Mouse (Mus musculus) neural tube, embryonic 11.5 days (tissue): ENCODE results near the gene Dnajc7. TPM values are rescaled to one million over a fixed set of nuclear protein-coding genes. Genes with fewer than 3 reads are reported as not detected.
"Not testable (repeated sequence)": the region's sequence is repeated elsewhere in the genome, so short reads cannot be mapped to it uniquely, and the experiment has no call there.

Experiments
- ATAC-seq: fragments of 200-750 bp; cut with Nextera tagmentation; 2 replicates; pipeline ENCODE4 v1.8.0; 2017; ENCODE audit warnings: moderate number of reproducible peaks, mild to moderate bottlenecking, moderate TSS enrichment, moderate library complexity; ENCODE audit not compliant: insufficient read depth, low FRiP score, low TSS enrichment
- DNase-seq: peaks from one replicate; pipeline ENCODE4 v3.0.0-alpha.2; 2015; ENCODE audit warnings: low spot score
- H3K27ac ChIP-seq: fragments of 300-500 bp; sonication (generic); 2 replicates; pipeline ENCODE4 v1.5.1; 2014; ENCODE audit warnings: low read depth, mild to moderate bottlenecking, low read length
- H3K27me3 ChIP-seq: fragments of 300-500 bp; sonication (generic); 2 replicates; pipeline ENCODE4 v1.6.1; 2014; ENCODE audit warnings: mild to moderate bottlenecking, low read length, mixed read lengths; ENCODE audit not compliant: control insufficient read depth, insufficient read depth
- H3K36me3 ChIP-seq: fragments of 300-500 bp; sonication (generic); 2 replicates; pipeline ENCODE4 v1.6.1; 2014; ENCODE audit warnings: mild to moderate bottlenecking, low read length, moderate library complexity, mixed read lengths; ENCODE audit not compliant: control insufficient read depth, insufficient read depth
- H3K4me1 ChIP-seq: fragments of 300-500 bp; sonication (generic); 2 replicates; pipeline ENCODE4 v1.6.1; 2014; ENCODE audit warnings: low read length, mixed read lengths; ENCODE audit not compliant: control insufficient read depth, insufficient read depth
- H3K4me2 ChIP-seq: fragments of 300-500 bp; sonication (generic); 2 replicates; pipeline ENCODE4 v1.6.1; 2014; ENCODE audit warnings: low read depth, mild to moderate bottlenecking, moderate library complexity
- H3K4me3 ChIP-seq: fragments of 300-500 bp; sonication (generic); 2 replicates; pipeline ENCODE4 v1.5.1; 2014; ENCODE audit warnings: low read depth, low read length
- H3K9ac ChIP-seq: fragments of 300-500 bp; sonication (generic); 2 replicates; pipeline ENCODE4 v1.6.1; 2014; ENCODE audit warnings: mild to moderate bottlenecking, low read length
- H3K9me3 ChIP-seq: fragments of 300-500 bp; sonication (generic); 2 replicates; pipeline ENCODE4 v1.6.1; 2016; ENCODE audit warnings: low read length; ENCODE audit not compliant: control insufficient read depth
- WGBS: fragments of 180-500 bp; shearing (Covaris S2); extraction: QIAGEN DNeasy Blood & Tissue Kit; methylation state at CpG from one replicate; pipeline ENCODE4 v1.1.7; 2014; 5-methylcytosine and 5-hydroxymethylcytosine counted together
- polyA plus RNA-seq: library from polyadenylated mRNA; unstranded; fragments of >200 nt; fragmentation: Nextera tagmentation; extraction: Ambion mirVana; gene quantifications from 2 replicates; pipeline ENCODE4 v1.2.1, GENCODE M21; 2014

The Dnajc7 gene
- 77.0 and 81.1 TPM in 2 replicates for polyA plus RNA-seq

DNA sequence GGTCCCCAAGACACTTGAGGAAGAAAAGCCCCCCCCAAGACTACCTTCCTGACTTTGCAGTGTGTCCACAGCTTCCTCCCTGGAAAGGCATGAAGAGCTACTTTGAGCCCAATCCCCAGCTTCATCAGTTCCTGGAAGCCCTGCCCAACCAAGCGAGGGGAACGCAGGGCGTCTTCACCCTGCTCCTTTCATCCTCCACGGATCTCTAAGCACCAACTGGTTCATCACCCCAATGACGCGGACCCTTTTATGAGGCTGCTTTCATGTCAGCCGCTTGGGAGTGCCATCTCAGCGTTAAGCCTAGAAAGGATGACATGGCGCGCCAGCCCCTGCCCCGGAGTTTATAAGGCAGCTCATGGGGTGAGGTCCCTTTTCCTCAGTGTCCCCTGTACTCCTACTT lies at the start of gene Dnajc7:
Gene Dnajc7 (minus strand): TSS at position 187 of the 400 bp plus-strand sequence.
- peak within 1 kb of the TSS; percentile 99 for H3K4me3 ChIP-seq
- 4% methylated on average over 11 of the region's 11 CpGs for WGBS
- peak within 1 kb of the TSS; percentile 93 for H3K27ac ChIP-seq

GRCm38 (mm10) chr11:100659806-100660205 lies 39.8 kb upstream of the Dnajc7 start:
- WGBS, result 70% methylated on average over 10 of the region's 10 CpGs
- H3K9ac ChIP-seq, result no peak overlapping the region
- no peaks in the 10 kb centered on the region for H3K36me3 ChIP-seq
- no peaks in the 10 kb centered on the region for H3K4me1 ChIP-seq
- no peaks in the 10 kb centered on the region for H3K9me3 ChIP-seq
- ATAC-seq (no peak), DNase-seq (no peak)
- H3K4me3 ChIP-seq, result no peak overlapping the region
- H3K27me3 ChIP-seq, result no peaks in the 10 kb centered on the region
- H3K4me2 ChIP-seq, result no peak overlapping the region
- no peak overlapping the region for H3K27ac ChIP-seq

More for the DNA sequence above, at the start of gene Dnajc7:
- Histone ChIP-seq H3K4me1 (peaks cover 16% of the 10 kb centered on the region), H3K4me2 (peak within 1 kb of the TSS; percentile 62), H3K27me3 (no peaks in the 10 kb centered on the region), H3K9ac (peak within 1 kb of the TSS; percentile 94), H3K9me3 (no peaks in the 10 kb centered on the region), H3K36me3 (no peaks in the 10 kb centered on the region; the same call in 1 of the 2 replicates)
- ATAC-seq (peak; percentile 1; the same call in 1 of the 2 replicates), DNase-seq (no peak)

DNA sequence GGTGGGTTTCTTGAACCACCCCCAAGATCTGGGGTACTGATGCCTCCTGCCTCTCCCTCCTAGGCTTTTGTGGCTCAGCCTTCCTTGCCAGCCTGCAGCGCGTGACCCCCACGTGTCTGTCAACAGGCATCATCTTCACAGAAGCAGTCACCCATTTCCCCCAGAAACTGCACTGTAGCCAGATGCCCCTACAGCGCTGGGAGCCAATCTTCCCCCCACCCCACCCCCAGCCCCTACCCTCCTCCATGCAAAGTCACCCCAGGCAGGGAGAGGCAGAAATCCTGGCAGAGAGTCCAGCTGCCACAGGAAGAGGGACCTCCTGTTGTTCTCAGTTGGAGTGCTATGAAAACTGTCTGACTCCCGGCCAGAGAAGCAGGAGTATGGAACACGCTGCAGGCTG lies 36.5 kb upstream of the Dnajc7 start:
- no peak overlapping the region for H3K4me2 ChIP-seq
- no peaks in the 10 kb centered on the region for H3K9me3 ChIP-seq
- 16% methylated on average over 6 of the region's 6 CpGs for WGBS
- H3K27me3 ChIP-seq, result no peaks in the 10 kb centered on the region
- no peaks in the 10 kb centered on the region for H3K4me1 ChIP-seq
- H3K27ac ChIP-seq, result no peak overlapping the region
- no peak for ATAC-seq
- DNase-seq, result peak; percentile 19
- no peaks in the 10 kb centered on the region for H3K36me3 ChIP-seq
- H3K4me3 ChIP-seq, result no peak overlapping the region
- no peak overlapping the region for H3K9ac ChIP-seq

GRCm38 (mm10) chr11:100655589-100655988 lies 35.6 kb upstream of the Dnajc7 start:
- H3K9ac ChIP-seq, H3K9me3 ChIP-seq, H3K27ac ChIP-seq, ATAC-seq, H3K4me3 ChIP-seq, H3K27me3 ChIP-seq, H3K4me2 ChIP-seq, H3K36me3 ChIP-seq, DNase-seq, H3K4me1 ChIP-seq: not testable (repeated sequence)
- WGBS, result 47% methylated on average over 2 of the region's 3 CpGs

DNA sequence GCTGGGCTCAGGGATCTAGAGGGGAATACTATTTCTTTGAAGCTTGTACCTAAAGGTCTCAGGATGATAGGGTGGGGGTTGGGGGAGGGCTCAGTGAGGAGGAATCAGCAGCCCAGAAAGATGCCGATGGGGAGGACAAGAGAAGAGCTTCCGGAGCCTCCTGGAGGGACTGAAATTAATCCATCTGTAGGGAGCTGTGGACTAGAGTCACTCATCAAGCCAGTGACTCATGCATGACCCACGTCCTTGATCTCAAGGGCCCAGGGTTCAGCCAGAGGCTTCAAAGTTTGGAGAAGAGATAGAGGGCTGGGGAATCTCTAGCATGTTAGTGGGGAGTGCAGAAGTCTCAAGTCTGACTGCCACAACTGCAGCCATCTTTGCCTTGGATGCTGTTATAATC lies 31.8 kb upstream of the Dnajc7 start:
- no peak overlapping the region for H3K4me3 ChIP-seq
- H3K9me3 ChIP-seq, result no peaks in the 10 kb centered on the region
- DNase-seq, result no peak
- H3K27me3 ChIP-seq, result peaks cover 16% of the 10 kb centered on the region
- no peak overlapping the region for H3K4me2 ChIP-seq
- H3K4me1 ChIP-seq, result no peaks in the 10 kb centered on the region
- no peak overlapping the region for H3K27ac ChIP-seq
- no peaks in the 10 kb centered on the region for H3K36me3 ChIP-seq
- no peak overlapping the region for H3K9ac ChIP-seq
- no peak for ATAC-seq
- WGBS, result 44% methylated on average over 3 of the region's 3 CpGs

- no peaks in the 10 kb centered on the region for H3K9me3 ChIP-seq
- no peaks in the 10 kb centered on the region for H3K4me1 ChIP-seq
- no peak overlapping the region for H3K9ac ChIP-seq
- ATAC-seq (no peak), DNase-seq (no peak)
- H3K4me2 ChIP-seq, result no peak overlapping the region
- H3K27me3 ChIP-seq, result peaks cover 16% of the 10 kb centered on the region
- no peak overlapping the region for H3K27ac ChIP-seq
- H3K36me3 ChIP-seq, result no peaks in the 10 kb centered on the region
- no peak overlapping the region for H3K4me3 ChIP-seq
- WGBS, result 16% methylated on average over 8 of the region's 8 CpGs
Measured at GRCm38 (mm10) chr11:100651205-100651604, 31.2 kb upstream of the Dnajc7 start.

DNA sequence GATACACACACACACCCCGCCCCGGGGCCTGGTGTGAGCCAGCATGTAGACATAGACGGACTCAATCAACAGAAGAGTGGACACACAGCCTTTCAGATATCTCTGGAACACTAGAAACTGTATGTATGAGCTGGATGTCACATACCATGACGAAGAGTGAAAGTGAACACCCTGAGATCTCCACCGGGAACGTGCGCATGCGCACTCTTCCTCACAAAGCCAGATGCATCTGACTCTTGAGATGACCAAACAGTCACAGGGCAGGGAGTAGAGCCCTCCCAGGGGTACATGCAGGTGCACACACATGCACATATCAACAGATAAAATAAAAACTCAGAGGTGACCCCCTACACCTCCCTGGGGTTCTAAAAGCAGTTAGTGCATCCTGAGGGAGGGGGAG lies 28.4 kb upstream of the Dnajc7 start:
- Histone ChIP-seq H3K36me3 (no peaks in the 10 kb centered on the region), H3K4me1 (no peaks in the 10 kb centered on the region), H3K9ac (no peak overlapping the region), H3K27ac (no peak overlapping the region), H3K27me3 (peaks cover 16% of the 10 kb centered on the region), H3K9me3 (no peaks in the 10 kb centered on the region), H3K4me3 (no peak overlapping the region), H3K4me2 (no peak overlapping the region)
- DNase-seq, result no peak
- WGBS, result 89% methylated on average over 8 of the region's 8 CpGs
- ATAC-seq, result no peak

DNA sequence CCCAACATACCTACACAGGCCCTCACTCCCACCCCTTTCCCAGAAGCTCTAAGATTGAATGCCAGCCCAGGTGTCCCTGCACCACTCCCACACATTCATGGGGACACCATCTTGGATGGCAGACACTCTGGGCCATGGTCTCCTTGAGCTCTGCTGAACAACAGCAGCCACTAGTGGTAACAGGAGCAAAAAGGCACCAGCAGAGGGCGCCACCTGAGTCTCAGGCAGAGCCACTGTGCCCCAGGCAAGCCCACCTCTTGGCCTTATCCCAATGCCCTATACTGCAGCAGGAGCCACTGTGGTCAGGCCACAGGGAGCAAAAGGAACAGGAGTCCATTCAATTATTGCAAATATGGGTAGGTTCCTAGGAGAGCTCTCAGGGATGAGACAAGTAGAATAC lies 26.3 kb upstream of the Dnajc7 start:
- peak; percentile 63 for DNase-seq
- no peak overlapping the region for H3K27ac ChIP-seq
- ATAC-seq, result no peak
- no peaks in the 10 kb centered on the region for H3K36me3 ChIP-seq
- no peak overlapping the region for H3K9ac ChIP-seq
- WGBS, result 18% methylated on average over 1 of the region's 1 CpGs
- no peaks in the 10 kb centered on the region for H3K4me1 ChIP-seq
- no peaks in the 10 kb centered on the region for H3K9me3 ChIP-seq
- peaks cover 16% of the 10 kb centered on the region for H3K27me3 ChIP-seq
- H3K4me2 ChIP-seq, result no peak overlapping the region
- no peak overlapping the region for H3K4me3 ChIP-seq

GRCm38 (mm10) chr11:100643612-100644575 lies 23.9 kb upstream of the Dnajc7 start:
- no peak overlapping the region for H3K4me3 ChIP-seq
- H3K4me1 ChIP-seq, result 0 out of 2 replicates have a peak, but pooled peaks cover 4% of the 10 kb centered on the region
- WGBS, result 72% methylated on average over 15 of the region's 15 CpGs
- H3K36me3 ChIP-seq, result no peaks in the 10 kb centered on the region
- peaks cover 19% of the 10 kb centered on the region for H3K27me3 ChIP-seq
- DNase-seq (no peak), ATAC-seq (no peak)
- H3K4me2 ChIP-seq, result no peak overlapping the region
- H3K27ac ChIP-seq, result no peak overlapping the region
- no peak overlapping the region for H3K9ac ChIP-seq
- no peaks in the 10 kb centered on the region for H3K9me3 ChIP-seq
